Mouse (Mus musculus) right cerebral cortex, postnatal 14 days (tissue): ENCODE data around the gene Peli1.

ENCODE experiments used
- DNase-seq: peaks from one replicate; pipeline ENCODE4 v3.0.0; 2022

The Peli1 gene

GRCm38 (mm10) chr11:21093081-21093815, 2.2 kb downstream of the Peli1 start:
- DNase-seq = no peak

DNA sequence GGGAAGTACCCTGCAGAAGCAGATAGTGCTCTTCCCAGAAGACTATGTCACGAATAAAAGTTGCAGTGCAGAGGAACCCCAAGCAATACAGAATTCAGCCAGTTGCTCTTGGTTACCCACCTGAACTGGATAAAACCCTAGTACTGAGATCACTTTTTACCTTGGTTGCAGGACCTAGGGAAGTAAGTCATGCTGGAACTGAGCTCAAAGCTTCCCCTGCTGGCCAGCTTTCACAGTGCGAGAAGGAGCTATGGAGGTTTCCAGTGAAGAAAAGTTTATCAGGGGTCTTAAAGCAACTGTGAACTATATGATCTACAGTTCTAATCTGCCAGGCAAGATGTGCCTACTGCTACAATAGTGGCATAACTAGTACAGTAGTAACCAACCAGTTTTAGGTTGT, 5.5 kb downstream of the Peli1 start:
- DNase-seq = no peak

GRCm38 (mm10) chr11:21098457-21098856, 7.4 kb downstream of the Peli1 start:
- DNase-seq = no peak

GRCm38 (mm10) chr11:21100704-21101103, 9.6 kb downstream of the Peli1 start:
- DNase-seq = no peak

DNA sequence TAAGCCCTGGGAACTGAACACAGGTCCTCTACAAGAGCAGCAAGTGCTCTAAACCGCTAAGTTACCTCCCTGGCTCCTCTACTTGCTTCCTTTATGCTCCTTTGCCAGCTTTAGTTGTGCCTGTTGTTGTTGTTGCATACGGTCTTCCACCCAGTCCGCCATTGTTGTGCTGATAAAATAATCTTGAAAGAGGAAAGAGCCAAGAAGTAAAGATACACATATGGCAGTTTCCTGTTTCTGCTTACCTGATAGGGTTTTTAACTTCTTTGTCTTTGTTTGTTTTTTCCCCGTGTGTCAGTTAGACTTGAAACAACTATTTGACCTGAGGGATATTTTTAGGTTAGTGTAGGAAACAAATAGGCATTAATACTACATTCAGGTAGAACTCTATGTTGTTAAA, 10.2 kb downstream of the Peli1 start:
- no peak for DNase-seq

- DNase-seq = no peak
Observed at GRCm38 (mm10) chr11:21102273-21103005, 11.3 kb downstream of the Peli1 start.

GRCm38 (mm10) chr11:21103186-21103585, 12.1 kb downstream of the Peli1 start:
- no peak for DNase-seq

DNA sequence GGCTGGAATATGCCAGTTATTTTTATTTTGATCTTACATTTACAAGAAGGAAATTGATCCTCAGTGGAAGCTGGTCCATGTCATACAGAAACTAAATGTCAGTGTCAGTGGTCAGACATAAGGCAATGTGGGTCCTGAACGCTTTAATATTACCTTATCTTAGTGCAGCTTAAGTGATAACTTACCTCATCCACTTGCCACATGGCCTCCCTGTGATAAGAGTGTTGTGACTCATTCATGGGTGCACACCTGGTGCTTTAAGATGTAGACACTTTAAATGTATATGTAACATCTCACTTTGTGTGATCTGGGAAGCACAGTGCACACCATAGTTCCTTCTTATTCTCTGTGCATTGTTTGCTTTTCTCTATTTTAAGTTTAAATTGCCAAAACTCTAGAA, 14.3 kb downstream of the Peli1 start:
- DNase-seq = no peak

GRCm38 (mm10) chr11:21107120-21107519, 16.0 kb downstream of the Peli1 start:
- DNase-seq = no peak

DNA sequence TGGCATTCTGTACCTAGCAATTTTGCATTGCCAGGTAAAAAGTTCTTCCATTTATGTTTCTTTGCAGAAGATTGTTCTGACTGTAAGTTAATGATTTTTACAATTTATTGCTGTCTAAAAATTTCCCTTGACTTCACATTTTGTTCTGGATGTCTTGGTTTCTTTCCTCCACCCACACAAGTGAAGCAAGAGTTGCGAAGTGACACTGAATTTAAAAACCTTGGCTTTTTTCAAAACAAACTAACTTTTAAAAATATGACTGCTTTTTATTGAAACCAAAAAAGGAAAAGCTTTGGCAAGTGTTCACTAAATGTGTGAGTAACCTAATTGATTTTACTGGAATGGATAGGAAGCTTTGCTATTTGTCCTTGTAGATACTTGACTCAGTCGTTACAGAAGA, 18.2 kb downstream of the Peli1 start:
- no peak for DNase-seq

GRCm38 (mm10) chr11:21114516-21114915, 23.4 kb downstream of the Peli1 start:
- no peak for DNase-seq

DNA sequence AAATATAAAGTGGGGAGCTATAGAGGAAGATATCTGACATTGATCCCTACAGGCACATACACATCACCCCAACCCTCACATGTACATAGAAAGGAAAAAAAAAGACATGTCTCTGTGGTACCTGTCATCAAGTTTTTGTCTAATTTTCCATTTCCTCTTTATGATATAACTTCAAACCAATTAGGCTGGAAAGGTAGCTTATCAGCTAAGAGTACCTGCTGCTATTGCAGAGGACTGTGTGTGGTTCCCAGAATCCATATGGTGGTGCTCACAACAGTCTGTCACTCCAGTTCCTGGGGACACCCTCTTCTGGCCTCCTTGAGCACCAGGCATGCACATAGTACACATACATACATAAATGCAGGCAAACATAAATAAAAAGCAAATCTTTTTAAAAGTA, 24.7 kb downstream of the Peli1 start:
- DNase-seq = no peak

DNA sequence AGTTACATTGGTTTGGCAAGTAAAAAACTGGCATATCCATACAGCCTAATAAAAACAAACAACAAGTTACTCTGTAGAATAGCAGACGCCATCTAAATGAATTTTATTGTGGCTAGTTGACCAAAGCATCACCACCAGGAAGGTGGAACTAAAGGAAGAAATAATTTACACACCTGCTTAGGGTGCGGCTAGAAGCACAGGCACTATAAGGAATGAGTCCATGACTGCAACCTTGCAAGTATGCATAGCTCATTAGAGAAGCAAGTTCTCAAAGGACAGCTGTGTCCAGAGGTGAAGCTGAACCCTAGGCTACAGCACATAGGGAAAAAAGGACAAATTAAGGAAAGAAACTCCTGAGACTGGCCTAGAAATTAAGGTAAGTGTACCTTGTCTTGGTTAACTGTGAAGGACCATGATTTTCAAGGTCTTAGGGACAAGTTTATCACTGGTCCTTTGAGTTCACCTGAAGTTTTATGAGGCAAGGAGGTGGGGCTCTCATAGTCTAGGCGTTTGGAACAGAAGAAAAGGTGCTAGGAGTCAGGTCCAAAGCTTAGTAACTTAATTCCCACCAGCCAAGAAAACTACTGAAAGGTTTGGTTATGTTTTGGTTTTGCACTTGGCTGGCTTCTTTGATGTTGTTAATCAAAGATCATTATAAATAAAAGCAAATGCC, 25.7 kb downstream of the Peli1 start:
- DNase-seq = no peak

- DNase-seq = no peak
Observed at GRCm38 (mm10) chr11:21121737-21122136, 30.6 kb downstream of the Peli1 start.

DNA sequence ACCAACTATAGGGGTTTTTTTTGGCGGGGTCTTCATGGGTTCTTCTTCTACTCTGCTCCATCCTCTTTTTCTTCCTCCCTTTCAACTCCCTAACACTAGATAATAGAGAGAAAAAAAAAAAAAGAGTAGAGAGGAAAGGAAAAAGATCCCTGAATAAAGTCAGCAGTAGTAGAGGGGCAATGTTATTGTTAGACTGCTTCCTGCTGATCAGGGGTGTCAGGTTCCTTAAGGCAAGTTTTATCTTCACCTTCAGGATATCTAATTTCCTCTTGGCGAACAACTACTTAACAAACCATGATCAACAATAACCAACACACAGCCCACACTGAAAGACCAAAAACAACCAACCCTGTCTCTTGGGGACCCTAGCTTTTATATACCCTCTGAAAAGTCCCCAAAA, 31.3 kb downstream of the Peli1 start:
- no peak for DNase-seq

- DNase-seq = no peak
Observed at GRCm38 (mm10) chr11:21131692-21132091, 40.6 kb downstream of the Peli1 start.

DNA sequence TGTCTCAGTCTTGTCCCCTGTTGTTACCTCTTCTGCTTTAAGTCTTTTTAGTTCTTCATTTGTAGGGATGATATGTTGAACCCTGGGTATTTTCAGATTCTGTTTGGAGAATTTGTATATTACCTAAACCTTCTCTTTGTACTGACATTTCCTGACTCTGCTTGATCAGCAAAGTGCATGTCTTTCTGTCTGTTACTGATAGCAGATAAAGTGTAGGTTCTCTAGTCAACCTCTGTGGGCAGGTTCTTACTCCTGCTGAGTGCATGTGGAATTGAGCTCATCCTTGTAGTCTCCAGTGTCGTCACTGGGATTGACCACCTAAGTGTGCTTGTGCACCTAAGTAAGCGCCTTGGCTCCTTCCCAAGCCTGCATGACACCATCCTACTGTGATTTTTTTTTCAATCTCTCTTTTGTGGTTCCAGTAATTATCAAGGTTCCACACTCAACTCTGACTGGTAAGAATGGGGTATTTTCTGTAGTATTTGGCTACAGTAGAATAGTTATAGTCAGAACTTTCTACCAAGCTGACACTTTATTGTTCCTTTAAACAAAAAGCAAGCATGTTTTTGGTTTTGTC, 43.9 kb downstream of the Peli1 start:
- no peak for DNase-seq

DNA sequence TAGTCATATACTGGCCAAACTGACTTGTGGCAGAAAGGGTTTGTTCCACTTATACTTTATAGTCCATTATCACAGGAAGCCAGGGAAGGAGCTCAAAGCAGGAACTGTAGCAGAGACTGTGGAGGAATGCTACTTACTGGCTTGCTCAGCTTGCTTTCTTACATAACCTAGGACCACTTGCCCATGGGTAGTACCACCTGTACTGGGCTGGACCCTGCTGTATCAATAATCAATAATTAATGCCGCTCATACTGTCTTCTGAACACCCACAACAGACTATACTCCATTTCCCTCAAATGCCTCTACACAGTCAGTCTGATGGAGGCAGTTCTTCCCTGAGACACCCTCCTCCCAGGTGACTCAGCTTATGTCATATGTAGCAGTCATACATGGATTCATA, 48.4 kb downstream of the Peli1 start:
- DNase-seq = no peak

GRCm38 (mm10) chr11:21141242-21141641, 50.2 kb downstream of the Peli1 start:
- DNase-seq = no peak

DNA sequence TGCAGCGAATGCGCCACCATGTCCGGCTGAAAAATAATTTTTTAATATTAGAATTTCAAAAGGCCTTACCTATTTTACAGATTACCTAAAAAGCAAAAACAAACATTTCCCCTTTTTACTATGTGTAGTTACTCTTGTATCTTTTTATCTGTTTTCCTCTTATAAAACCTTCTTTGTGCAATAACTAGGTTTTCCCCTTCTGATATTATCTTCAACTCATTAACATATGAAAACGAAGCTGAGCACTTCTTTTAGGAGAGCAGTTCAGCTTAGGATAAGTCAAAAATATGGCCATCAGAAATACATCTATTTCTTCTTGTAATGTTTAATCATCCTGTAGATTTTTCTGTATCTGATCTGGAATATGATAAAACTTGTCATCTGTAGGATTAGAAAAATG, 50.7 kb downstream of the Peli1 start:
- no peak for DNase-seq

GRCm38 (mm10) chr11:21149476-21149875, 58.4 kb downstream of the Peli1 start:
- no peak for DNase-seq

GRCm38 (mm10) chr11:21150316-21150715, 59.2 kb downstream of the Peli1 start:
- no peak for DNase-seq

- no peak for DNase-seq
Observed at GRCm38 (mm10) chr11:21151672-21152071, 60.6 kb downstream of the Peli1 start.

- DNase-seq = no peak
Observed at GRCm38 (mm10) chr11:21153111-21153510, 62.0 kb downstream of the Peli1 start.
